Mouse (Mus musculus): ENCODE measurements around the gene Crisp3. TPM values are rescaled to one million over a fixed set of nuclear protein-coding genes. Genes with fewer than 3 reads are reported as not detected.

Crisp3 gene
- not detected in 2 replicates for polyA plus RNA-seq (2015; fragmentation: Nextera tagmentation; extraction: Ambion mirVana)

DNA sequence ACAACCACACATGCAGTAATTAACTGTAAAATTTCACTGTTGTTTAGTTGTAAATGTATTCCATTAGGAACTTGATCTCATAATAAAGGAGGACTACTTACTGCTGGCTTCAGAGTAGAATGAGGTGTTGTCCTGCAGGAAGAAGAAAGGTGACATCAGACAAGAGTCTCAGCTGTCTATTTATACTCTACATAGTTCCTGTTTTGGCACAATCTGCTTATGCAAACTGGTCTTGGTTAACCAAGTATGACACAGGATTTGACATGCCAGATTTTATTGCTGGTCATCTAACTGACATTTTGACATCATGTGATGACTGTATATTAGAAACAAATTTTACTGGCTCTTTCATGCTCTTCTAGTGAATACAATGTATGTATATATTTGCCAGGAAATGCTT, at the start of gene Crisp3:
Crisp3 (minus strand) TSS at position 154 of the 400 bp plus-strand sequence.

DNA sequence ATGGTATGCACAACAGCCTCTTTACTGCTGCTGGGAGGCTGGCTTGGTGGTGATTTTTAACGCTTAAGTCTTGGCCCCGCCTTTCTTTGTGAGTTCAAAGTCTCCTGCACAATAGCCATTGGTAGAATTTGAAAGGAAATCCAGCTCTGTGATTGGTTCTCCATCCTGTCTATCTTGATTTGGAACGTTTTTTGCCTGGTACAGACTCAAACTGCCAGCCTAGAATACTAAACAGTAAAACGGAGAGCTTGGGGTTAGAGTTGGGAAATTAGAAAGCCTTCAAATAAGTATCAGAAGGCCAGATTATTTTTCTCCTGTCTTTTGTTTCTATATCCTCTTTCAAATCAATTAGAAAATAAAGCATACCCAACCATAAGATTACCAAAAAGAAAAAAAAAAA, 33.5 kb downstream of the Crisp3 start, which contains the start of gene Pgk2:
Pgk2 (minus strand) TSS at position 101 of the 400 bp plus-strand sequence.

Other genes with a start within 250 kb of the Crisp3 start
- not detected in 2 replicates for gene AC192777.2, start 146.8 kb downstream of the Crisp3 start, polyA plus RNA-seq (2015; fragmentation: Nextera tagmentation; extraction: Ambion mirVana)
- not detected in 2 replicates for gene Pgk2, start 33.6 kb downstream of the Crisp3 start, polyA plus RNA-seq (2015; fragmentation: Nextera tagmentation; extraction: Ambion mirVana)
- 0.25 TPM in 1 of 2 replicates, not detected in the other for gene Crisp1, start 76.9 kb upstream of the Crisp3 start, polyA plus RNA-seq (2015; fragmentation: Nextera tagmentation; extraction: Ambion mirVana)